Mouse (Mus musculus): ENCODE results near the gene Zfp507. TPM values are rescaled to one million over a fixed set of nuclear protein-coding genes. Genes with fewer than 3 reads are reported as not detected.

Zfp507 gene
- polyA plus RNA-seq (2011; ENCODE audit: insufficient read depth, insufficient read length, low read depth, missing spikeins): 30.4 and 31.3 TPM in 2 replicates

- Histone ChIP-seq H3K4me1 (ENCODE audit: control insufficient read depth, insufficient read depth, low read length) (no peaks in the 10 kb centered on the region), H3K9me3 (replicated peaks; ENCODE audit: control insufficient read depth, insufficient read depth, low read length, poor library complexity, severe bottlenecking) (no peaks in the 10 kb centered on the region), H3K27me3 (ENCODE audit: control insufficient read depth, insufficient read depth, low read length, poor library complexity, severe bottlenecking) (no peaks in the 10 kb centered on the region), H3K36me3 (ENCODE audit: control insufficient read depth, insufficient read depth, low read length, poor library complexity, severe bottlenecking) (peaks cover 21% of the 10 kb centered on the region), H3K9ac (ENCODE audit: low read depth, poor library complexity, severe bottlenecking) (peak within 1 kb of the TSS; percentile 97), H3K27ac (ENCODE audit: insufficient read depth, low read length) (no peak within 1 kb of the TSS), H3K4me3 (ENCODE audit: low read depth, low read length) (peak within 1 kb of the TSS; percentile 98)
- TF ChIP-seq CTCF (IDR thresholded peaks at IDR 0.05; ENCODE audit: low read depth, low read length): no peak
- peak; percentile 68 for TF ChIP-seq POLR2A (IDR thresholded peaks at IDR 0.05; ENCODE audit: insufficient read depth, low read length)
- no peak; the same call in 1 of the 2 replicates for TF ChIP-seq EP300 (IDR thresholded peaks at IDR 0.05; ENCODE audit: insufficient read depth, low read depth, low read length)
Measured at GRCm38 (mm10) chr7:35802906-35803595, at the start of gene Zfp507. Gene Zfp507 (minus strand): TSS chr7:35803003.

- no peaks in the 10 kb centered on the region for H3K4me1 ChIP-seq (ENCODE audit: control insufficient read depth, insufficient read depth, low read length)
- no peaks in the 10 kb centered on the region for H3K36me3 ChIP-seq (ENCODE audit: control insufficient read depth, insufficient read depth, low read length, poor library complexity, severe bottlenecking)
- no peaks in the 10 kb centered on the region for H3K9me3 ChIP-seq (replicated peaks; ENCODE audit: control insufficient read depth, insufficient read depth, low read length, poor library complexity, severe bottlenecking)
- no peak for TF ChIP-seq EP300 (IDR thresholded peaks at IDR 0.05; ENCODE audit: insufficient read depth, low read depth, low read length)
- no peak for TF ChIP-seq CTCF (IDR thresholded peaks at IDR 0.05; ENCODE audit: low read depth, low read length)
- no peak for TF ChIP-seq POLR2A (IDR thresholded peaks at IDR 0.05; ENCODE audit: insufficient read depth, low read length)
- no peaks in the 10 kb centered on the region for H3K27me3 ChIP-seq (ENCODE audit: control insufficient read depth, insufficient read depth, low read length, poor library complexity, severe bottlenecking)
- no peak overlapping the region for H3K27ac ChIP-seq (ENCODE audit: insufficient read depth, low read length)
- H3K9ac ChIP-seq (ENCODE audit: low read depth, poor library complexity, severe bottlenecking): no peak overlapping the region
- H3K4me3 ChIP-seq (ENCODE audit: low read depth, low read length): no peak overlapping the region
Measured at GRCm38 (mm10) chr7:35850426-35850825, 47.6 kb upstream of the Zfp507 start.

GRCm38 (mm10) chr7:35848526-35848925 is 45.7 kb upstream of the Zfp507 start:
- no peak for TF ChIP-seq POLR2A (IDR thresholded peaks at IDR 0.05; ENCODE audit: insufficient read depth, low read length)
- no peaks in the 10 kb centered on the region for H3K27me3 ChIP-seq (ENCODE audit: control insufficient read depth, insufficient read depth, low read length, poor library complexity, severe bottlenecking)
- H3K4me3 ChIP-seq (ENCODE audit: low read depth, low read length): no peak overlapping the region
- no peak overlapping the region for H3K9ac ChIP-seq (ENCODE audit: low read depth, poor library complexity, severe bottlenecking)
- H3K4me1 ChIP-seq (ENCODE audit: control insufficient read depth, insufficient read depth, low read length): no peaks in the 10 kb centered on the region
- H3K36me3 ChIP-seq (ENCODE audit: control insufficient read depth, insufficient read depth, low read length, poor library complexity, severe bottlenecking): no peaks in the 10 kb centered on the region
- no peaks in the 10 kb centered on the region for H3K9me3 ChIP-seq (replicated peaks; ENCODE audit: control insufficient read depth, insufficient read depth, low read length, poor library complexity, severe bottlenecking)
- H3K27ac ChIP-seq (ENCODE audit: insufficient read depth, low read length): no peak overlapping the region

GRCm38 (mm10) chr7:35840504-35840903 is 37.7 kb upstream of the Zfp507 start:
- Histone ChIP-seq H3K27me3 (ENCODE audit: control insufficient read depth, insufficient read depth, low read length, poor library complexity, severe bottlenecking) (no peaks in the 10 kb centered on the region), H3K9me3 (replicated peaks; ENCODE audit: control insufficient read depth, insufficient read depth, low read length, poor library complexity, severe bottlenecking) (no peaks in the 10 kb centered on the region), H3K27ac (ENCODE audit: insufficient read depth, low read length) (no peak overlapping the region), H3K4me1 (ENCODE audit: control insufficient read depth, insufficient read depth, low read length) (no peaks in the 10 kb centered on the region), H3K9ac (ENCODE audit: low read depth, poor library complexity, severe bottlenecking) (no peak overlapping the region), H3K36me3 (ENCODE audit: control insufficient read depth, insufficient read depth, low read length, poor library complexity, severe bottlenecking) (no peaks in the 10 kb centered on the region), H3K4me3 (ENCODE audit: low read depth, low read length) (no peak overlapping the region)
- TF ChIP-seq EP300 (IDR thresholded peaks at IDR 0.05; ENCODE audit: insufficient read depth, low read depth, low read length) (no peak), CTCF (IDR thresholded peaks at IDR 0.05; ENCODE audit: low read depth, low read length) (no peak), POLR2A (IDR thresholded peaks at IDR 0.05; ENCODE audit: insufficient read depth, low read length) (no peak)

- Histone ChIP-seq H3K27me3 (ENCODE audit: control insufficient read depth, insufficient read depth, low read length, poor library complexity, severe bottlenecking) (no peaks in the 10 kb centered on the region), H3K4me1 (ENCODE audit: control insufficient read depth, insufficient read depth, low read length) (no peaks in the 10 kb centered on the region), H3K36me3 (ENCODE audit: control insufficient read depth, insufficient read depth, low read length, poor library complexity, severe bottlenecking) (no peaks in the 10 kb centered on the region), H3K9ac (ENCODE audit: low read depth, poor library complexity, severe bottlenecking) (no peak overlapping the region), H3K4me3 (ENCODE audit: low read depth, low read length) (no peak overlapping the region), H3K27ac (ENCODE audit: insufficient read depth, low read length) (no peak overlapping the region), H3K9me3 (replicated peaks; ENCODE audit: control insufficient read depth, insufficient read depth, low read length, poor library complexity, severe bottlenecking) (no peaks in the 10 kb centered on the region)
- TF ChIP-seq EP300 (IDR thresholded peaks at IDR 0.05; ENCODE audit: insufficient read depth, low read depth, low read length): no peak
- no peak for TF ChIP-seq POLR2A (IDR thresholded peaks at IDR 0.05; ENCODE audit: insufficient read depth, low read length)
- no peak for TF ChIP-seq CTCF (IDR thresholded peaks at IDR 0.05; ENCODE audit: low read depth, low read length)
Measured at GRCm38 (mm10) chr7:35836851-35837250, 34.0 kb upstream of the Zfp507 start.

GRCm38 (mm10) chr7:35836415-35836814 is 33.6 kb upstream of the Zfp507 start:
- Histone ChIP-seq H3K36me3 (ENCODE audit: control insufficient read depth, insufficient read depth, low read length, poor library complexity, severe bottlenecking) (no peaks in the 10 kb centered on the region), H3K4me1 (ENCODE audit: control insufficient read depth, insufficient read depth, low read length) (no peaks in the 10 kb centered on the region), H3K27ac (ENCODE audit: insufficient read depth, low read length) (no peak overlapping the region), H3K27me3 (ENCODE audit: control insufficient read depth, insufficient read depth, low read length, poor library complexity, severe bottlenecking) (no peaks in the 10 kb centered on the region), H3K9ac (ENCODE audit: low read depth, poor library complexity, severe bottlenecking) (no peak overlapping the region), H3K4me3 (ENCODE audit: low read depth, low read length) (no peak overlapping the region), H3K9me3 (replicated peaks; ENCODE audit: control insufficient read depth, insufficient read depth, low read length, poor library complexity, severe bottlenecking) (no peaks in the 10 kb centered on the region)
- TF ChIP-seq EP300 (IDR thresholded peaks at IDR 0.05; ENCODE audit: insufficient read depth, low read depth, low read length) (no peak), POLR2A (IDR thresholded peaks at IDR 0.05; ENCODE audit: insufficient read depth, low read length) (no peak), CTCF (IDR thresholded peaks at IDR 0.05; ENCODE audit: low read depth, low read length) (no peak)
